Mouse (Mus musculus): ENCODE results near the gene Gm42517. TPM values are rescaled to one million over a fixed set of nuclear protein-coding genes. Genes with fewer than 3 reads are reported as not detected.

Gene Gm42517
- total RNA-seq (2021): 10 to 100 TPM; 67.5 to 69.3 TPM
- long read RNA-seq, experiment 1, transcript Gm42517-201 (1 exons, 1,850 nt): major isoform, 41 of 41 reads
- long read RNA-seq, experiment 1, partial matches to known transcripts: 0 of 41 reads
- long read RNA-seq, experiment 1, other reads (novel, unspliced or antisense): 0 of 41 reads
- long read RNA-seq, experiment 2, transcript Gm42517-201 (1 exons, 1,850 nt): major isoform, 69 of 69 reads
- long read RNA-seq, experiment 2, partial matches to known transcripts: 0 of 69 reads
- long read RNA-seq, experiment 2, other reads (novel, unspliced or antisense): 0 of 69 reads

GRCm38 (mm10) chr5:108367871-108368332 lies at the start of gene Gm42517:
TSS of gene Gm42517 (minus strand) at chr5:108367922.
- peak in 1 of 2 experiments; percentile 34 for DNase-seq (ENCODE audit: low spot score in 2 of 2)

DNA sequence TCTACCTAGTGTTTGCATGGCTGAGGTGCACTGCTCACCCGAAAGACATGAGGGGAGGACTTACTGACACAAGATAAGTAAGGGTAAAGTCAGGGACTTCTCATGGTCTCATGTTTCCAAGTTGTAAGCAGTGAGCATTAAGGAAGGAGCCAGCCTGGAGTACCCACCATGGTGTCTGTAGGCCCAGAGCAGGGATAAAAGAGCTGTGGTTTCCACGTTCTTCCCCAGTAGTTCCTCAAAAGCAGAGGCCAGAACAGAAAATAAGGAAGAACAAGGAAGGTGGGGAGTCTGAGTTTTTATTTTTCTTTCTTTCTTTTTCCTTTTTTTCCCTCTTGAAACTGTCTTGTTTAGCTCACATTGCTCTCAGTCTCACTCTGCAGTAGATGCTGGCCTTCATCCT lies 47.0 kb upstream of the Gm42517 start:
- no peak for DNase-seq (ENCODE audit: low spot score in 2 of 2)

- no peak for DNase-seq (ENCODE audit: low spot score in 2 of 2)
Observed at GRCm38 (mm10) chr5:108406977-108407376, 39.3 kb upstream of the Gm42517 start.

DNA sequence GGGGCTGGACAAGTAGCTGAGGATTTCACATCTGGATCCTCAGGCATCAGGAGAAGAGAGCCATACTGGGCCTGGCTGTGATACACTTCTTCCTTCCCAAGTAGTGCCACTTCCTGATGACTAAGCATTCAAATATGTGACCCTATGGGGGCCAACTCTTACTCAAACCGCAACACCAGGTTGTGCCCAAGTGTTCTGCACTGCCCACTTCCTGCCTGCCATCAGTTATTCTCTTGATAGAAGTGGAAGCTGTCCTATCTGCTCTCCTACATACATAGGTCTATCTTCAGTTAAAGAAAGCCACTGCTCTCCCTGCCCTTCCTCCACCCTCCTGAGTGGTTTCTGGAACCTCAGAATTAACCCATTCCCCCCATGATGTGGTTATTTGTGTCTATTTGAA lies 37.7 kb upstream of the Gm42517 start:
- DNase-seq (ENCODE audit: low spot score in 2 of 2): no peak

- no peak for DNase-seq (ENCODE audit: low spot score in 2 of 2)
Observed at GRCm38 (mm10) chr5:108403453-108403852, 35.7 kb upstream of the Gm42517 start.

GRCm38 (mm10) chr5:108389744-108390143 lies 22.0 kb upstream of the Gm42517 start:
- DNase-seq (ENCODE audit: low spot score in 2 of 2): no peak

DNA sequence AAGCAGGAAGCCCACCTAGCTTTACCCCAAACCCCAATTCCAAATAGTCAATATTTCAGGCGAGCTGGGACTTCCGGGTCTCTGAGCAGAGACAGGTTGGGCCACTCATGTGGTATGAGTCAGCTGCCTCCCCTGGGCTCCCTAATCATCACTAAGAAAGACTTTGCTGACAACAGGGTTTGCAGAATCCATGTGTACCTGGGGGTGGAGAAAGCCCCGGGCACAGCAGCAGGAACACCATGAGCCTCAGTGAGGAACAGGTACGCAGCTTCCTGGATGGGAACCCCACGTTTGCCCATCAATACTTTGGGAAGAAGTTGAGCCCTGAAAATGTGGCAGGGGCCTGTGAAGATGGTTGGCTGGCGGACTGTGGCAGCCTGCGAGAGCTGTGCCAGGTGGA lies 20.5 kb upstream of the Gm42517 start, which contains the start of gene Pde6b:
Pde6b (plus strand) TSS at position 191 of the 400 bp plus-strand sequence.
- DNase-seq (ENCODE audit: low spot score in 2 of 2): no peak

DNA sequence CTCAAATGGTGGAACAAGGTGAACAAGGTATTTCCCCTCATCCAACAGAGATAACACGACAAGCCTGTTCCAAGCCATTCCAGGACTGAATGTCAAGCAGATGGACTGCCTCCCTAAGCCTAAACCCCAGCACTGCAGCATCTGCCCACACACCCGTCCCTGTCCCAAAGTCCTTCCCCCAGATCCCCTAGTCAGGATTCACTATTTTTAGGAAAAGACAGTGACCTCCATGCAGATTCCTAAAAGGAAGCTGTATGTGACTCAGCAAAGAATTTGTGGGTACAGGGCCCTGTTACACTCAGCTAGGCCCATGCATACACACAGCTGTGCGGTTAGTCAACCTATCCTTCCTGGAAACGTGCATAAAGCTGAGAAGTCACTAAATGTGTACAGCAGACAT lies 18.7 kb upstream of the Gm42517 start:
- DNase-seq (ENCODE audit: low spot score in 2 of 2): no peak

DNA sequence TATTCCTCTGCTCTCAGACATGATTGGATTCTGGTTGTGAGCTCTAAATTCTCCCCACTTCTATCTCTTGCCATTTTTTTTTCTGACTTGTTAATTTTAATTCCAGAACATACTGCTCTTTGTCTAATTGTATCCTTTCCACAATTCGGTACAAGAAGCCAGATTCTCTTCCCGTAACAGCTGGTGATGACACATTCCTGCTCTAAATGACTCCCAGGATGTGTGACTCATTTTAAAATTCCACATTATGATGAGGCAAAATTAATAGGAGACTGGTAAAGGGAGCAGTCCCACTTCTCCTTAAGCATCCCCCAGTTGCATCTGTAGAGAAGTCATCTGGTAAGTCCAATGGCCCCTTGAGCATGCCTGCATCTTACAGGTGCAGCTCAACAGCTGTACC lies 17.9 kb upstream of the Gm42517 start:
- peak in 1 of 2 experiments; percentile 81 for DNase-seq (ENCODE audit: low spot score in 2 of 2)

- no peak for DNase-seq (ENCODE audit: low spot score in 2 of 2)
Observed at GRCm38 (mm10) chr5:108378346-108378745, 10.6 kb upstream of the Gm42517 start.

DNA sequence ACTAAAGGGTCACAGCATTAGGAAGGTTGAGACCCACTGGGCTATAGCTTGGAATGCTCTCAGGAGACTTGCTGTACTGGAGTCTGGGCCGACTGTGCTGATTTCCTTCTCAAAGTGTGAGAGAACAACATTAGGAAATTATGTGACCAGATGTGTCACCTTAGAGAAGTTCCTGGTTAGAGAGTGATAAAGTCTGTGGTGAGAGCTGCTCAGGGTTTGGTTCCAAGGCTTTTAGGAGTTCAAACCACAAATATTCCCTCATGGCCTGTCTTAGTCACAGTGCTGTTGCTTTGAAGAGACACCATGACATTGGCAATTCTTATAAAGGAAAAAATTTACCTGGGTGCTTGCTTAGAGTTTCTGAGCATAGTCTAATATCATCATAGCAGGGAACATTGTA lies 8.3 kb upstream of the Gm42517 start:
- no peak for DNase-seq (ENCODE audit: low spot score in 2 of 2)

DNA sequence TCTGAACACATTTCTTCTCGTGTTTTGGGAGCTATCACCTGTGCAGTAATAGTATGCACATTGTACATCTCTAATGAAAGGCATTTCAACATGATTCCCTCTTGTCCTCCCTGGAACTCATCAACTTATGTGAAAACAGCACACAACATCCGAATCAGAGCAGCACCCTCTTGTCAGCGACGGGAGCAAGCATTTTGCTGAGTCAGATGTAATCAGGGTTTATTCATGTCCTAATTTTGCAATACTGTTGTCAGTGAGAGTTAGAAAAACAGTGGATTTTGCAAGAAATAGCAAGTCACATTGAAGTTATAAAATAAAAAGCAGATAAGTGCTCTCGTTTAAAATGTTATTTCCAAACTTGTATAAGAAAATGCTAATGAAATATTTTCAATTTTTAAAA lies 6.4 kb upstream of the Gm42517 start:
- DNase-seq (ENCODE audit: low spot score in 2 of 2): no peak

DNA sequence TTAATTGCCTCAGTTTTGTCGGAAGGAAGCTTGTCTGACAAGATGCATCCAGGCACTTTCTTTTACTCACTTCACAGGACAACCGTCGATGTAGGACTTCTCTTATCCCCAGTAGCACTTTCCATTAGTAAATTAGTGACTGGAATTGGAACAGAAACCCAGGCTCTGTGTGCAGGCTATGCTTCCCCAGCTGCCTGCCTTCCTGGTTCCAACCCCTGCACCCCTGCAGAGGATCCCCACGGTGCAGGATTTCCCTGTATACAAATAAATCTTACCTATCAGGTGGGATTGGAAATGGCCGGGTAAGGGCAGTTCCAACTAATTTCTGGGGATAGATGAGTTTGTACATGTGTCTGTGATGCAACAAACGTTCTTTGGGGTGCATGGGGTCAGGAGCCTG lies 2.2 kb upstream of the Gm42517 start:
- no peak for DNase-seq (ENCODE audit: low spot score in 2 of 2)

DNA sequence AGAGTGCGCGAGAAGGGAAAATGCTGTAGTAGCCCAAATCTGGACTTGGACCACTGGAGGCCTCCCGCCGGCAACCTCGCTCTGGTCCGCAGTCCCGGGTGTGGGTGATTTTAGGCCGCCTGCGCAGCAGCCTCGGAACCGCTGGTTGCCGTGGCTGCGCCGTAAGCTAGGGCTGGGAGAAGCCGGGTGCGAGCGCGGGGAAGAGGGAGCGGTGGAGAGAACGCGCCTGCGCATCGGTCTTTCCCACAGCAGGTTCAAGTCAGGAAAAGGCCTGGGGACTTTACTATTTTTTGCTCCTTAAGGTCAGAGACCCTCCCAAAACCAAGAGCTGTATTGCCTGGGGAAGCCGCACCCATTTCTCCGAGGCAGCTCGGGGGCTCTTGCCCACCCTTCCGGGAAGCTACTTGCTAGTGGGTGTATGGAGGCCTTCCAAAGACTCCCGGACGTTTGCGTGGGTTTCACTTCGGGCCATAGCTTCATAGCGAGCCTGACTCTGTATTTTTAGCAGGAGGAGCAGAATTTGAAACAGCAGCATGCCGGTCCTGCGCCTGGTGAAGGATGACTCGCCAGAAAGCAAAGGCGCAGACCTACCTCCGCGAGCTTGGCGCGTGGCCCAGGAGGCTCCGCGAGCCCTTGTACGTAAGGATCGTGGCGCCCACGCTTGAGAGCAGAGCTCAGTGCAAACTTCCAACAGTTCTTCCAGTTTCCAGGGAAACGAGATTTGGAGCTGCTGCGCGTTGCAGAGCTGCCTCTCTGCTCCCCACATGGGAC lies 1.3 kb upstream of the Gm42517 start:
- DNase-seq (ENCODE audit: low spot score in 2 of 2): peak; percentile 76

- DNase-seq (ENCODE audit: low spot score in 2 of 2): no peak
Observed at GRCm38 (mm10) chr5:108368446-108368845, 724 bp upstream of the Gm42517 start.

- peak; percentile 39 to 58 for DNase-seq (ENCODE audit: low spot score in 2 of 2)
Observed at GRCm38 (mm10) chr5:108366984-108367841, 509 bp downstream of the Gm42517 start.

GRCm38 (mm10) chr5:108366328-108366983 lies 1.3 kb downstream of the Gm42517 start:
- DNase-seq (ENCODE audit: low spot score in 2 of 2): peak in 1 of 2 experiments; percentile 42

GRCm38 (mm10) chr5:108362330-108362729 lies 5.4 kb downstream of the Gm42517 start:
- DNase-seq (ENCODE audit: low spot score in 2 of 2): no peak

GRCm38 (mm10) chr5:108360211-108360610 lies 7.5 kb downstream of the Gm42517 start:
- DNase-seq (ENCODE audit: low spot score in 2 of 2): no peak

DNA sequence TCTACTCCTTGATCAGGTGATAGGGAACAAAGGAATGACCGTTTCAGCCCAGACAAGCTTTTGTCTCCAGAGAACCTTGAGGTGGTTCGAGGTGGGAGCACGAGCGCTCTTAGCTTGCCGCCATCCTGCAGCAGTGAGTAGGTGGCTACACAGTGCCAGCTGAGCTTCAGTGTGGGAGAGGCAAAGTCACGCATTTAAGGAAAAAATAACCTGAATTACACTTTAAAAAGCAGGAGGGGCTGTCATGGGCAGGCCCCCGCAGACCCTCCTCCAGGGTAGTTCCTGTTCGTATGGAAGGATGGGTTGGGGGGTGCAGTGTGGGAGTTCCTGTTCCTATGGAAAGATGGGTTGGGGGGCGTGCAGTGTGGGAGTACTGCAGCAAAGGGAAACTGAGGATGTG lies 8.2 kb downstream of the Gm42517 start:
- DNase-seq (ENCODE audit: low spot score in 2 of 2): no peak

DNA sequence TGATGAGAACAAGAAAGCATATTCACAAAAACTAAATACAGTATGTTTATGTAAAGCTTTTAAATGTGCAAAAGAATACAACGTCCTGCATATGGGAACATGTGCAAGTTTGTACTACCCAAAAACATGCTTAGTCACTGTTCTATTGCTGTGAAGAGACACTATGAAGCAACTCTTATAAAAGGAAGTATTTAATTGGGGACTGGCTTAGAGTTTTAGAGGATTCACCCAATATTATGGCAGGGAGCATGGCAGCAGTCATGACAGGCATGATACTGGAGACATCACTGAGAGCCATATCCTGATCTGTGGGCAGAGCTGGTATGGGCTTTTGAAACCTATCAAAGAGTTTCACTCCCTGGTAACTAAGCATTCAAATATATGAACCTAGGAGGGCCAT lies 9.9 kb downstream of the Gm42517 start:
- DNase-seq (ENCODE audit: low spot score in 2 of 2): no peak

Data from layer of hippocampus, postnatal 14 days (tissue).